Mouse (Mus musculus) hindbrain, embryonic 12.5 days (tissue): ENCODE measurements around the gene Brd3os. TPM values are rescaled to one million over a fixed set of nuclear protein-coding genes. Genes with fewer than 3 reads are reported as not detected.

Experiments
- ATAC-seq: fragments of 200-750 bp; cut with Nextera tagmentation; 2 replicates; pipeline ENCODE4 v1.8.0; 2017; ENCODE audit warnings: moderate TSS enrichment; ENCODE audit not compliant: low FRiP score
- H3K27ac ChIP-seq: fragments of 300-500 bp; sonication (generic); 2 replicates; pipeline ENCODE4 v1.5.1; 2016; ENCODE audit warnings: mild to moderate bottlenecking
- H3K27me3 ChIP-seq: fragments of 300-500 bp; sonication (generic); 2 replicates; pipeline ENCODE4 v1.6.1; 2016; ENCODE audit warnings: mild to moderate bottlenecking
- H3K36me3 ChIP-seq: fragments of 300-500 bp; sonication (generic); 2 replicates; pipeline ENCODE4 v1.6.1; 2016; ENCODE audit warnings: mild to moderate bottlenecking
- H3K4me1 ChIP-seq: fragments of 300-500 bp; sonication (generic); 2 replicates; pipeline ENCODE4 v1.6.1; 2016
- H3K4me2 ChIP-seq: fragments of 300-500 bp; sonication (generic); replicated peaks from 2 replicates; pipeline ENCODE4 v1.6.1; 2016; ENCODE audit warnings: mild to moderate bottlenecking
- H3K4me3 ChIP-seq: fragments of 300-500 bp; sonication (generic); 2 replicates; pipeline ENCODE4 v1.5.1; 2016; ENCODE audit warnings: mild to moderate bottlenecking
- H3K9ac ChIP-seq: fragments of 300-500 bp; sonication (generic); 2 replicates; pipeline ENCODE4 v1.6.1; 2016; ENCODE audit warnings: mild to moderate bottlenecking, moderate library complexity
- H3K9me3 ChIP-seq: fragments of 300-500 bp; sonication (generic); replicated peaks from 2 replicates; pipeline ENCODE4 v1.6.1; 2016; ENCODE audit warnings: mild to moderate bottlenecking
- WGBS: fragments of 180-500 bp; shearing (Covaris S2); methylation state at CpG from one replicate; pipeline ENCODE4 v1.1.7; 2016; 5-methylcytosine and 5-hydroxymethylcytosine counted together
- polyA plus RNA-seq: library from polyadenylated mRNA; unstranded; fragments of >200 nt; fragmentation: Nextera tagmentation; extraction: Ambion mirVana; gene quantifications from 2 replicates; pipeline ENCODE4 v1.2.1, GENCODE M21; 2016

Gene Brd3os
- polyA plus RNA-seq, 1 experiment from 2014 or later: 19.3 TPM

DNA sequence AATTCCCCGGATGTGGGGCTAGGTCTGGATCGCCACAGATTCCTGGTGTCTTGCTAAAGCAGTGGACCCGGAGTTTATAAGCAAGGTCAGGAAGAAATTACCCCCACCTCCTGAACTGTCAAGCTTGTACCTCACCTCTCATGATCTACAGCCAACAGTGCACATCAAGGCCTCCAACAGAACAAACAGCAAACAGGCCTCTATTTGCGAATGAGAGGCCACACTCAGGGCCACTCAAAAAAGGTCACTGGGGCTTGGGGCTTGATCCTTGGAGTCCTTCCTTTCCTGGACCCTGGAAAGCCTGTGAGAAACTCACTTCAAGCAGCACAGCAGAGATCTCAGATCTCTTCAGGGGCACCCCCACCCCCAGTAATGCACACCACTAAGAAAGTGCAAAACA lies 31.8 kb downstream of the Brd3os start:
- Histone ChIP-seq H3K27ac (no peak overlapping the region), H3K27me3 (no peaks in the 10 kb centered on the region), H3K4me2 (peak overlapping the region; percentile 95), H3K4me1 (peaks cover 64% of the 10 kb centered on the region), H3K36me3 (0 out of 2 replicates have a peak, but pooled peaks cover 10% of the 10 kb centered on the region), H3K9me3 (no peaks in the 10 kb centered on the region), H3K4me3 (peak overlapping the region; percentile 98), H3K9ac (peak overlapping the region; percentile 97)
- no peak for ATAC-seq
- 34% methylated on average over 4 of the region's 4 CpGs for WGBS

DNA sequence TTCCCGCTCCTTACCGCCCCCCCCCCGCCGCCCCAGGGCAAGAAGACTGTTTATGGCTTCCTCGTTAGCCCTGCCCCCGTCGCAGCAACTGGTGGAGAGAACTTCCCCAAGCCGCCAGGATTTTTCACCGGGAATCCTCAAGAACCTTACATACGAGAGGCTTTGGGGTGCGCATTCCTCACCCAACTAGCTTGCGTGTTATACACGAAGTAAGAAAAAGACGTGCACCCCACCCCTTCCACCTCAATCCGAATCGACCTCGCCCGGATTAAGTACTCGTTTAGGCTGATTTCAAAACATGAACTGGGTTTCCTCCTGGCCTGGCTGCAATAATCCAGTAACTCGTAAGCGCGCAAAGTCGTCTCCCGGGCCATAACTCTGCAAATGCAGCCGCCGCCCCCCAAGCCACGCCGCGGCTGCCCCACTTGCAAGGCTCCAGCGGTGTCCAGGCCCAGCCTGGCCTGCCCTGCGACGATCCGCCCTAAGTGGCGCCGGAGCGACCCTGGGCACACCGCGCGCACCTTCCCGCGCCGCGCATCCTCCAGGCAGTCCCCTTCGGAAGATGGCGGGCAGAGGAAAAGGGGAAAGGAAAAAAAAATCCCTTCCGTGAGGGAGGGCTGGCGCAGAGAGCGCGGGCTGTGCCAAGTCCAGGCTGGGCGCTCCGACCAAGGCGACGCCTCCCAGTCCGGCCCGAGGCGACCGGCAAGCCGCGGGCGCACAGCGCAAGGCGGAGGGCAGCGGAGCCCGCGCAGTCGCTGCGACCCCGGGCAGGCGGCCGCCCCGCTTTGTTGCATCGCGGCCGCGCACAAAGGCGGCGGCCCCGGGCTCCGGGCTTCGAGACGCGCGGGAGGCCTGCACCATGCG lies 32.7 kb downstream of the Brd3os start:
- H3K4me1 ChIP-seq: peaks cover 54% of the 10 kb centered on the region
- ATAC-seq: peak; percentile 45
- peak overlapping the region; percentile 97 for H3K27ac ChIP-seq

DNA sequence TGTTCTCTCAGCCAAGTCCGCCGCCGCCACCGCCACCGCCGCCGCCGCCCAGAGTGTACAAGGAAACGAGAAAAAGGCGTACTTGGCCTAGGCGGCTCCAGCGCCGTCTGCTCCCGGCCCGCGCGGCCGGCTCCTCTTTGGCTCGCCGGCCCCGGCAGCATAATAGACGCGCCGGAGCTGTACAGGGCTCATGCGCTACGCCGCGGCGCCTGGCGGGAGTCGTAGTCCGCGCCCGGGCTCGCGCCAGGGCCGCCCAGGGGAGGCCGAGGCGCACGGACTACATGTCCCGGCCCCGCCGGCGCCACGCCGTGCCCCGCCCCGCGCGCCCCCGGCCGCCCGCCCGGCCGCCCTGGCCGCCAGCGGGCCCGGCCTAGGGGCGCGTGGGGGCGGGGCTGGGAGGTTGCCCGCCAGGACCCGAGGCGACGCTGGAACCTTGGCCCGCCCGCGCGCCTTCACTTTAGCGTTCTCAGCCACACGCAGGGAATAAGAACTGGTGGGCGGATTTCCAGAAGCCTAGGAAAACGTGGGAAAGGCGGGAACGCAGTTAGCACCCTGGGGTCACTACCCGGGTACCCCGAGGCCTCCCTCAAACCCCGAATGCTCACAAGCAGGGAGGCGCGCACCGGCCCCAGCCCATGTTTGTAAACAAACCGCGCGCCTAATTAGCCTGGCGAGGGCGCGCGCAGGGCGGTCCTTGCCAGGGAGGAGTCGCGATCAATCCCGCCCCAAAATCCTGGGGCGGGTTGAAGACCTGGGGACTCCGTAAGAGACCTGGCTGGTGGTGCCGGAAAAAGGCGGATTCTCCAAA lies 33.6 kb downstream of the Brd3os start:
- no peaks in the 10 kb centered on the region for H3K27me3 ChIP-seq
- H3K27ac ChIP-seq: peak overlapping the region; percentile 97
- peak overlapping the region; percentile 97 for H3K9ac ChIP-seq
- peak overlapping the region; percentile 98 for H3K4me3 ChIP-seq
- no peaks in the 10 kb centered on the region for H3K9me3 ChIP-seq
- H3K4me2 ChIP-seq: peak overlapping the region; percentile 95
- 0 out of 2 replicates have a peak, but pooled peaks cover 9% of the 10 kb centered on the region for H3K36me3 ChIP-seq
- WGBS: under 1% methylated on average over 54 of the region's 96 CpGs
- ATAC-seq: peak; percentile 99
- peaks cover 46% of the 10 kb centered on the region for H3K4me1 ChIP-seq

More for the DNA sequence above, 32.7 kb downstream of the Brd3os start:
- peak overlapping the region; percentile 98 for H3K4me3 ChIP-seq
- peak overlapping the region; percentile 97 for H3K9ac ChIP-seq
- H3K9me3 ChIP-seq: no peaks in the 10 kb centered on the region
- H3K36me3 ChIP-seq: 0 out of 2 replicates have a peak, but pooled peaks cover 9% of the 10 kb centered on the region
- H3K27me3 ChIP-seq: no peaks in the 10 kb centered on the region
- H3K4me2 ChIP-seq: peak overlapping the region; percentile 95
- under 1% methylated on average over 84 of the region's 84 CpGs for WGBS

DNA sequence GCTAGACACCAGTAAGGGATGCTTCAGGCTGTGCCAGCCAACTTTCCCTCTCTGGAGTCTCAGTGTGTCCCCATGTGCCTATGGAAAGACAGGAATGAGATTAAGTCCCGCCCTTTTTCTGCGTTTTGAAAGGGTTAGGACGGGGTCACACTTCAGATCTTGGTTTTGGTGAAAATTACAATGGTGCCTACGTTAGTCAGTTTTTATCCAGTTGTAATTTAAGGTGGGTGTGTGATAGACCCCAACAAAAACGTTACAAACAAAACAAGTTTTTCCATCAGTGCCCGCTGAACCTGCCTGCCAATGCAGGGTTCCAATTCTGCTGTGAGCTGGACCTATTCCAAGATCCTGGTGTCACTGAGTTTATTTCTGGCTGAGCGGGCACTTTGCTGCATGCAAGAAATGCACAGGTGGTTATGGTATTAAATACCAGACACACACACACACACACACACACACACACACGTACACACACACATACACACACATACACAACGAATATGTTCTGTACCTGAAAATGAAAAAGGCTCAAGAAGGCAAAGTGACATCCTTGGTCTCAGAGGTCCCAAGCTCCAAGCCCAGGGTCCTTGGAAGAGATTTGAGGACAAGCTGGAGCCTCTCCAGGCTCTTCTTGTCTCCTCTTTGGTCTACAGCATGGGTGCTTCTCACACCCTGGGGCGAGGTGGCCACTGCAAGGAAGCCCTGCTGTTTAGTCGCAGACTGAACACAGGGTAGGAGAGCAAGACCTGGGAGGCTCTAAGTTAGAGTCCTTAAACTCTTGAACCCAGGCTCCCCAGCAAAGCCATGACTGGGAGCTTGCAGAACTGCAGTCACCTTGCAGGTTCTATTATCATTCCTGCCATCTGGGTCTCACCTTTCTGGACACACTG lies 34.4 kb downstream of the Brd3os start:
- Histone ChIP-seq H3K4me3 (peak overlapping the region; percentile 98), H3K27ac (peak overlapping the region; percentile 91), H3K27me3 (no peaks in the 10 kb centered on the region), H3K36me3 (0 out of 2 replicates have a peak, but pooled peaks cover 8% of the 10 kb centered on the region), H3K4me1 (peaks cover 38% of the 10 kb centered on the region), H3K4me2 (peak overlapping the region; percentile 61), H3K9me3 (no peaks in the 10 kb centered on the region), H3K9ac (peak overlapping the region; percentile 68)
- 30% methylated on average over 11 of the region's 11 CpGs for WGBS
- no peak for ATAC-seq

DNA sequence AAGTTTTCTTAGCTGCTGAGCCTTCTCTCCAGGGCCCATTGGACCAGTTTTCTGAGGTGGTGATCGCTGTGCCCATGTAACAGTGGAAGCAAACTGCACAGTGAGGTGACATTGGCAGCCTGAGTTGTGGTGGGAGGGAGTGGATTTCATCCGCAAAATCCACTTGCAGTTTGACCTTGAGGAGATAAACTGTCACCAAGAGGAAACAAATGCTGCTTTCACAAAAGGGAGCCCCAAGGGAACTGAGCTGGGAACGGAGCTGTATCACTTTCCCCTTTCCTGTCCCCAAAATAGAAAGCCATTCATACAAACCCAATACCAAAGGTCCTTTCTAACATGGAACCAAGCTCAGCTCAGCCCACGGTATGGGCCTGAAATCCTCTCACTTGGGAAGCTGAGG lies 37.7 kb downstream of the Brd3os start:
- 72% methylated on average over 4 of the region's 4 CpGs for WGBS
- Histone ChIP-seq H3K27me3 (no peaks in the 10 kb centered on the region), H3K4me3 (no peak overlapping the region), H3K9ac (no peak overlapping the region), H3K4me1 (peaks cover 10% of the 10 kb centered on the region), H3K4me2 (no peak overlapping the region), H3K27ac (no peak overlapping the region), H3K36me3 (no peaks in the 10 kb centered on the region), H3K9me3 (no peaks in the 10 kb centered on the region)
- no peak for ATAC-seq

DNA sequence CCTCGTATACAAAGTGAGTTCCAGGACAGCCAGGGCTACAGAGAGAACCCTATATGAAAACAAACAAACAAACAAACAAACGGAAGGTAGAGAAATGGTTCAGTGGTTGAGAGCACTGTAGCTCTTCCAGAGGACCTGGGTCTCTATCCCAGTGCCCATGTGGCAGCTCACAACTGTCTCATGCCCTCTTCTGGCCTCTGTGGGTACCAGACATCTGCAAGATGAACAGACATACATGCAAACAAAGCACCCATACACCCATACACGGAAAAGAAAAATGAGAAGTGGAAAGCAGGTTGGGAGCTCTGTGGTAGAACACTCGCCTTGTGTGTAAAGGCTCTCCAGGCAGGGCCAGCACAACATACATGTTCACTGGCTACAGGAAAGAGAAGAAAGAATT lies 38.2 kb downstream of the Brd3os start:
- Histone ChIP-seq H3K27me3 (no peaks in the 10 kb centered on the region), H3K4me1 (peaks cover 10% of the 10 kb centered on the region), H3K9ac (no peak overlapping the region), H3K36me3 (no peaks in the 10 kb centered on the region), H3K4me3 (no peak overlapping the region), H3K27ac (no peak overlapping the region), H3K4me2 (no peak overlapping the region), H3K9me3 (no peaks in the 10 kb centered on the region)
- 74% methylated on average over 4 of the region's 4 CpGs for WGBS
- no peak for ATAC-seq

DNA sequence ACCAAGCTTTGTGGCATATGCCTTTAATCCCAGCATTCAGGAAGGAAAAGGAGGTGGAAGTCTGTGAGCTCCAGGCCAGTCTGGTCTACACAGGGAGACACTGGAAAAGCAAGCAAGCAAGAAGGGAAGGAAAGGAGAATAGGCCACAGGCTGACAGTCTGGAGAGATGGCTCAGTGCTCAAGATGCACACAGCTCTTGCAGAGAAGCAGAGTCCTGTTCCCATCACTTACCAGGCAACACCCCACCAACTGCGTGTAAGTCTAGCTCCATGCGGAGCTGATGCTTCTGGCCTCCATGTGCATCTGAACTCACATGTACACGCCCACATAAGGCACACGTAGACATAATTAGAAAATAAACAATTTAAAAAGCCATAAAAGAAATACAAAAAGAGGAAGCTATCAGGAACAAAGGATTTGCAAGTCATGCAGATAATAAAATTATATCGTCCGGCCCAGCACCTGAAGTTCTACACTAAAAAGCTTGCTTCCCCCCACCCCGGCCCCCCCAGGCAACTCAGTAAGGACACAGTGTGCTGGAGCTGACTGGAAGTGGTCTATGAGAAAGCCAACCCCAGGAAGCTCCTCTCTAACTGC lies 40.2 kb downstream of the Brd3os start:
- H3K9ac ChIP-seq: no peak overlapping the region
- ATAC-seq: no peak
- 82% methylated on average over 7 of the region's 7 CpGs for WGBS

DNA sequence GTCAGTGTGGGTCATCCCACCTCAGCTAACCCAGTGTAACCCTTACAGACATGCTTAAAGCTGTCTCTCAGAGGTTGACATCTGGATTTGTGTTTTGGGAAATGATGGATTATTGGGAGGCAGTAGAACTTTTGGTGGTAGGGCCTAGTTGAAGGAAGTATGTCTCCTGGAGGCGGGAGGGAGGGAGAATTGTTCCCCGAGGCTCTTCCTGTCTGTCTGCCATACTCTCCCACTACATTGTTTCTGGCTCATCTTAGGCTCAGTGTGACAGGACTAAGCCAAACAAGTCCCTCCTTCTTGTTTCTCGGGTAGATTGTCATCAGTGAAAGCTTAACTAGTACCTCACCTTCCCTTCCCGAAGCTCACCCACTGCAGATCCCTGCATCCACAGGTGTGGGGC lies 44.6 kb downstream of the Brd3os start:
- Histone ChIP-seq H3K4me2 (no peak overlapping the region), H3K27ac (no peak overlapping the region), H3K4me3 (no peak overlapping the region), H3K4me1 (peaks cover 2% of the 10 kb centered on the region; the same call in 1 of the 2 replicates), H3K9me3 (no peaks in the 10 kb centered on the region), H3K9ac (no peak overlapping the region), H3K36me3 (no peaks in the 10 kb centered on the region), H3K27me3 (no peaks in the 10 kb centered on the region)
- ATAC-seq: no peak
- 82% methylated on average over 4 of the region's 4 CpGs for WGBS

More for the DNA sequence above, 40.2 kb downstream of the Brd3os start:
- H3K27ac ChIP-seq: no peak overlapping the region
- no peaks in the 10 kb centered on the region for H3K27me3 ChIP-seq
- peaks cover 2% of the 10 kb centered on the region; the same call in 1 of the 2 replicates for H3K4me1 ChIP-seq
- no peaks in the 10 kb centered on the region for H3K36me3 ChIP-seq
- H3K4me3 ChIP-seq: no peak overlapping the region
- H3K9me3 ChIP-seq: no peaks in the 10 kb centered on the region
- H3K4me2 ChIP-seq: no peak overlapping the region

DNA sequence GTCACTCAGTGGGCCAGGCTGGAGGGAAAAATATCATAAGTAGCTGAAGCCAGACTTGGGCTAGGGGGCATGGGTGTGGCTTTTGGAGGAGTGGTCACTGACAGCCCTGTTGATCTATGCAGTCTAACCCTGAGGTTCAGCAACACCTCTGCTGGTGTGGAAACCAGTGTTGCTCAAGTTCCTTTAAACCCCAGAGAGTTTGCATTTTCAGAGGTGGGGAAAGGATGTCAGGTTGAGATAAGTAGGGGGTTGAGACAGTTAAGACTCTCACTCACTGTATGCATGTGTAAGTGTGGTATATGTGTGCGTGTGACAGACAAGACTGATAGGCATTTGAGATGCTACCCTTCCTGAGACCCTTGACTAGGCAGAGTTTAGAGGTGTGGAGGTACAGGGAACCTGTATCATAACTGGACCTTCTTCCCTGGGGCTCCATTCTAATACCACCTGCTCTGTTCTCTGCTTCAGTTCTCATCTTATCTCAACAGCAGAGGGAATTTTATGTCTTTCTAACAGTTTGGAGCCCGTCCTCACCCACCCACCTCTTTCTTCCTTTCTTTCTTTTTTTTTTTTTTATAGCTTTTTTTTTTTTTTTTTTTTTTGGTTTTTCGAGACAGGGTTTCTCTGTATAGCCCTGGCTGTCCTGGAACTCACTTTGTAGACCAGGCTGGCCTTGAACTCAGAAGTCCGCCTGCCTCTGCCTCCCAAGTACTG lies 45.4 kb downstream of the Brd3os start:
- Histone ChIP-seq H3K4me2 (no peak overlapping the region), H3K9ac (no peak overlapping the region), H3K4me3 (no peak overlapping the region), H3K4me1 (peaks cover 2% of the 10 kb centered on the region; the same call in 1 of the 2 replicates), H3K9me3 (no peaks in the 10 kb centered on the region), H3K36me3 (no peaks in the 10 kb centered on the region), H3K27ac (no peak overlapping the region), H3K27me3 (no peaks in the 10 kb centered on the region)
- WGBS: 85% methylated on average over 3 of the region's 4 CpGs
- ATAC-seq: no peak

DNA sequence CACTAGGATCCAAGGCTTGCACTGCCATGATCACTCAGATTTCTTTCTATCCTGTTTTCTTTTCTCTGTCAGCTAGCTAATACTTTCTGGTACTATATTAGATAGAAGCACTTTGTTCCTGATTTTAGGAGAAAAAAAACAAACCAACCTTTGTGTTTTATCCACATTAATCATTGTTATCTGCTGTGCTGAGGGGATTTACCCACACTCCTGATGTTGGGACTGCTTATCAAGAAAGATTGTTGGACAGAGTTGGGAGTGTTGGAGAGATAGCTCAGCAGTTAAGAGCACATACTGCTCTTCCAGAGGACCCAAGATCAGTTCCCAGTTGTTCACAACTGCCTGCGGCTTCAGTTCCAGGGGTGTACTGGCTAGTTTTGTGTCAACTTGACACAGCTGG lies 46.2 kb downstream of the Brd3os start:
- no peak for ATAC-seq
- no peaks in the 10 kb centered on the region for H3K9me3 ChIP-seq
- no peak overlapping the region for H3K4me2 ChIP-seq
- H3K27me3 ChIP-seq: no peaks in the 10 kb centered on the region
- no peaks in the 10 kb centered on the region for H3K36me3 ChIP-seq
- no peak overlapping the region for H3K27ac ChIP-seq
- H3K9ac ChIP-seq: no peak overlapping the region
- no peaks in the 10 kb centered on the region for H3K4me1 ChIP-seq
- 97% methylated on average over 1 of the region's 1 CpGs for WGBS
- no peak overlapping the region for H3K4me3 ChIP-seq

DNA sequence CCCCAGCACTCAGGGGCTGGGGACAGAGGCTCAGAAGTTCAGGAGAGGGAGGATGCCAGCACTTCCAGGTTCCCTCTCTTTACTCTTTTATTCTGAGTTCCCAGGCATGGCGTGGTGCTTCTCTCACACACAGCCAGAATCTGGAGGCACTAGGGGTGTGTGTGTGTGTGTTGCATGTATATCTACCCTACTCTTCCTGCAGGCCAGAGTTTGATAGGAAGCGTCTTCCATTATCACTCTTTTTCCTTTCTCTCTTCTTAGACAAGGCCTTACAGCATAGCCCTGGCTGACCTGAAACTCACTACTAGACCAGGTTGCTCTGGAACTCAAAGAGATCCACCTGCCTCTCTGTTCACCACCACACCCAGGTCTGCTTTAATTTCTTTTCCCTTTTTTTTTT lies 48.8 kb downstream of the Brd3os start:
- no peak for ATAC-seq
- H3K27ac ChIP-seq: no peak overlapping the region
- H3K9me3 ChIP-seq: no peaks in the 10 kb centered on the region
- H3K36me3 ChIP-seq: no peaks in the 10 kb centered on the region
- H3K4me3 ChIP-seq: no peak overlapping the region
- 85% methylated on average over 2 of the region's 2 CpGs for WGBS
- no peaks in the 10 kb centered on the region for H3K27me3 ChIP-seq
- H3K4me1 ChIP-seq: peaks cover 2% of the 10 kb centered on the region; the same call in 1 of the 2 replicates
- H3K9ac ChIP-seq: no peak overlapping the region
- H3K4me2 ChIP-seq: no peak overlapping the region
